Mouse (Mus musculus): ENCODE measurements around the gene Sorbs2.

Sorbs2 gene

DNA sequence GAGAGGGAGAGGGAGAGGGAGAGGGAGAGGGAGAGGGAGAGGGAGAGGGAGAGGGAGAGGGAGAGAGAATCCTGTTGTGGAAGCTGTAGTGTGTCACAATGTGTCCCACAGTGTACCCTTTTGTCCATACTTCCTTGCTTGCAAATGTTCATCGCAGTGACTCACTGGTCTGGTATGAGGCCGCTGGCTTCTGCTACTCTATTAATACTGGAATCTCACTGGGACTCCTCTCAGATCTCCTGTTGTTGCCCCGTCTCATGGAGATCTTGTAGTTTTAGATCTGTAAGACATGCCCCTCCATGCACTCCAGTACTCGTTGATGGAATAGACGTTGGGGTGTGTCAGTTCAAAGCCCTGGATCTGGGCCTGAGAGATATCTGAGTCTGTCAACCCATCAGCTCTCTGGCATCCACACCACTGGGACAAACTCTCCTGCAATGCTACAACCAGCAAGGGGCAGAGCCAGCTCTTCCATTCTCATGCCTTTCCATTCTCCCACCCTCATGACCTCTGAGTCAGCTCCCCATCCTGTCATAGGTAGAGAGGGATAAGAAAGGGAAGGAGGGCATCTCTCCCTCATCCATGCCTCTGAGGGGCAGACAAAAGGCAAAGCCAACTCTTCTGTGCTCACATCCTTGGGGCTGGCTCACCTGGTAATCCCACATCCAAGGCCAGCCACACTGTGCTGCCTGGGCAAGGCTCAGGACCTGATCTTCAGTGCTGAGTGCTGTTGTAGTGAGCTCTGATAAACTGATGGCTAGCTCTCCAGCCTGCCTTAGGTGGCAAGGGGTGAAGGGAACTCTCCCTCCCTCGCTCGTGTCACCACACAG, 72.3 kb downstream of the Sorbs2 start:
- no peak for DNase-seq

DNA sequence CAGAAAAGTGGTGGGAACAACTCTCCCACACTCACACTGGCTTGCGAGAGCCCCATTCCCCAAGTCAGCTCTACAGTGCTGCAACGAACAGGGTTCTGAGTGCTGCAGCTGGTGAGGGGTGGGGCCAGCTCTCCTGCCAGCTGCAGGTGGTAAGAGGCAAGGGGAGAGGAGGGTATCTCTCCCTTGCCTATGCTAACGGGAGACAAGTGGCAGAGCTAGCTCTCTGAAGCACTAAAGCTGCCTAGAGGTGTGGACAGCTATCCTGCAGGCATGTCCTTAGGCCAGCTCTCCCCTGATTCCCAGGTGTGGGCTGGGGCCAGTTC, 72.9 kb downstream of the Sorbs2 start:
- no peak for DNase-seq

DNA sequence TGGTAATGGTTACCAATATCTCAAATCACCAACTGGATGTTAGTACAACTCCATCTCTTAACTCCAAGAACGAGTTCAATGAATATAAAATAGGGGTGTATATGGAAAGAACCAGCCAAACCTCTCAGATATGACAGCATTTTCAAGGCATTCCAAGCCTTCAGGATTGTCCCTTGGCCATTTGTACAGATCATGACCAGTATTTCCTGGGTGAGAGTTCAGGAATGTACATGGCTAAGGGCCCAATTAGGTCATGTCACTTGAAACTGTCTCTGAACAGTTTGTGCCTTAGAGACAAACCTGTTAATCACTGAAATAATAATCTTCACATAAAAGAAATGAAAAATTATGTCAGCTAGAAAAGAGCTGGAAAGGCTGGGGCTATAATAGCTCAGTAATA, 76.3 kb downstream of the Sorbs2 start:
- no peak for DNase-seq

DNA sequence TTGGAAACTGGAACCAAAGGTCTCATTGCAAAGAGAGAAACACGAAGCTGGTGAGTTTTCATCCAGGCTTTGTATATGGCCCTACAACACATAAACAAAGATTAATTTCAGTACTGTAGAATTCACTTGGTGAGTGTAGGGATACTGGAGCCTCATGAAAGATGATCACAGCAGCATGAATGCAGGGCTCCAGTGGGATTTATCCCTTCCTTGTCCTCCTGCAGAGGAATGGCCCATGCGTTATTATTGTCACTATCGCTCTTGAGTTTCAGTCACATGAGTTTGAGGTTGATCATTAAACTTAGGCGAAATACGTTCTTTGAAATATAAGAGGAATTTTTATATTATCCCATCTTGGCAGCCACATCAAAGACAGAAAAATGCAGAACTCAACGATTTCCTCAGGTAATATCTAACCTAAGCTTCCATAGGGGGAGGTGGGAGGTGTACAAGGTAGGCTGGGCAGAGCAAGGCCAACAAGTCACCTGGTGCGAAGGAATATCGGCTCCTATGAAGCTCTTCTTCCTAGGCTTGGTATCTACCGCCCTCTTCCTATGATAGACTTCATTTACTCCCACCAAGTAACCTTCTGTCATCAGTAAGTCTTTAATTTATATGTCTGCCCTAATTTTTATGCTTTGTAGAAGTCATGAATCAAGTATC, 76.9 kb downstream of the Sorbs2 start:
- DNase-seq = no peak

DNA sequence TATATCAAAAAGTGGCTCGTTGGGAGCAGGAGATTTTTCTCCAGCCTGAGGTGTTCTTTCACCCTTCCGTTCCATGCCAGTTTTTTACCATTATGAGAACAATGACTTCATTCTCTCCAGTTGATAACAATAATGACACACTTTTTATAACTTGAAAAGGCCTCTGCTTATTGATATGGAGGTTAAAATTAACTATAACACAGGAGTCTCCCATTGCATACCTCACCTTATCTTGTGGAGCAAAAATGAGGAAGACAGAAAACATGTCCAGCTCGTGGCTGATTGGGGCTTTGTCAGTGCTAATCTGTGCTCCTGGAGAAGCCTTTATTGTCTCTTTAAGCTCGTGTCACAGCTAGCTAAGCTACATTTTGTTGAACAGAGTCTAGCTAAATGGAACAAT, 77.6 kb downstream of the Sorbs2 start:
- no peak for DNase-seq

DNA sequence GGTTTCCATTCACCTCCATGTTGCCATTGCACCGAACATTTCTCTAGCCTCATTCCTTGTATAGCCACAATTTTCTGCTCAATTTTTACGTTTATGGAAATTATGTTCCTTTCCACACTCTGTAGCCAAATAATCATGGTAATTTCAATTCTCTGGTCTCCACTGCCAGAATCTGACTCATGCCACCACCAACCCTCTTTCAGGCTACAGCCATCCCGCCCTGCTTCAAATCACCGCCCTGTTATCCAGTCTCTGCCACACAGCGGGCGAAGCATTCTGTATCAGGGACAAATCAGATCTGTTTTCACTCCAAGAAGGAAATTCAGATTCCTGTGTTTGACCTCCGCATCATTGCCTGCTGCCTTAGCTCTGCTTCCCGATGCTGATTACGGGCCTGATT, 79.4 kb downstream of the Sorbs2 start:
- DNase-seq = peak; percentile 37

DNA sequence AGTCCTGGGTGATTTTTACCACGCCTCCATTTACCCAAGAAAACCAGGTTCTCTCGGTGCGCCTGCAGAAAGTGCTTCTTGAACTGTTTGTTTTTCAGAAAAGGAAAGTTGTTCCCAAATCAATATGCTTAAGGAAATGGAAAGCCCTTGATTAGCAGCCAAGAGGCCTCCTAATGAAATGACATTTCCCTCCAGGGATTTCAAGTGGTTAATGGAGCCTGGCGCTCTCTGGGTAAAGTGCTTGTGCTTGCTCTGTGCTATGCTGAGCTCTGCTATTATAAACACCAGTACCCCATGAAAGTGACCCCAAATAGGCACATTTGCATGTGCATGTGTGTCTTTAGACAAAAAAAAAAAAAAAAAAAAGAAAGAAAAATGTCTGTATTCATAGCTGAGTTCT, 84.3 kb downstream of the Sorbs2 start:
- DNase-seq = no peak

DNA sequence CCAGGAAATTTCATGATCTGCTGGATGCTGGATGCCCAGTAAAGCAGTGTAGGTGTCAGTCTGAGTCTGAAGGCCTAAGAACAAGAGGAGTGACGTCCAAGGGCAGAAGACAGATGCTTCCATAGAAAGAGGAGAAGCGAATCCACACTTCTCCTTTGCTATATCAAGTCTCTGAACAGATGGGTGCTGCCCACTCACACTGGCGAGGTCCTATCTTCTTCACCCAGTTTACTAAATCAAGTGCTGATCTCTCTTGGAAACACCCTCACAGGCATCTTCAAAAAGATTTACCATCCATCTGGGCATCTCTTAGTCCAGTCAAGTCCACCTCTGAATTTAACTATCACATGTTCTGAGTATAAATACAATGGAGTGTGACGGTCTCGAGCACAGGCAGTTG, 86.1 kb downstream of the Sorbs2 start:
- peak; percentile 78 for DNase-seq

DNA sequence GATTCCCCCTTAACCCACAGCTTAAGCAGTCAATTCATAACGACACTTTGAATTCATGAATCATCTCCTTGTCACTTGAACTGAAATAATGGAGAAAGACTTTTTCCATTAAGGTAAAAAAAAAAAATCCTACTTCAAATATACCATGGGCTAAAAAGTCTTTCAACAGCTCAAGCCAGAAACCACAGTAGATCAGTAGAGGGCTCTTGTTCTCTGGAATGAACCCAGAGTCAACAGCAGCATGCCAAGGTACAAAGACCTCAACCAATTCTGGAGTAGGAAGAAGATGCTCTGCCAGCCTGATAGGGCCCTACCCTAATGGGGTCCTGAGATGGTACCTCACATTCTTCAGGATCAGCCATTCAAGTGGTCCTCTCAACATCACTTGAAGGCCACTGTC, 88.4 kb downstream of the Sorbs2 start:
- no peak for DNase-seq

DNA sequence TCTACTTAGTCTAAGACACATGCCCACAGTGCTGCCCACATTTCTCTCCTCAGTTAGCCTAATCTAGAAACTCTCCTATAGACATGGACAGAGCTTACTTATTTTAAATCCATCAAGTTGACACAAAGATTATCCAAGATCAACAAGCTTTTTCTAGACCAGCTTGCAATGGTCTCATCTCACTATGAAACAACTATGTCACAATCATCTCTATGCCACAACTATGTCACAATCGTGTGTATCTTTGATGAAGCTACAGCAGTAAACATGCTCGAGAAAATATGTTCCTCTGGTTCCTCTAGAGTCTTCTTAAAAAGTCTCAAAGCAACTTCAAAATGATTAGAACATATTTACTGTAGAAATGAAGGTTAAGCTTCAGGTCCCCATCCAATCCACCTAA, 89.0 kb downstream of the Sorbs2 start:
- no peak for DNase-seq

DNA sequence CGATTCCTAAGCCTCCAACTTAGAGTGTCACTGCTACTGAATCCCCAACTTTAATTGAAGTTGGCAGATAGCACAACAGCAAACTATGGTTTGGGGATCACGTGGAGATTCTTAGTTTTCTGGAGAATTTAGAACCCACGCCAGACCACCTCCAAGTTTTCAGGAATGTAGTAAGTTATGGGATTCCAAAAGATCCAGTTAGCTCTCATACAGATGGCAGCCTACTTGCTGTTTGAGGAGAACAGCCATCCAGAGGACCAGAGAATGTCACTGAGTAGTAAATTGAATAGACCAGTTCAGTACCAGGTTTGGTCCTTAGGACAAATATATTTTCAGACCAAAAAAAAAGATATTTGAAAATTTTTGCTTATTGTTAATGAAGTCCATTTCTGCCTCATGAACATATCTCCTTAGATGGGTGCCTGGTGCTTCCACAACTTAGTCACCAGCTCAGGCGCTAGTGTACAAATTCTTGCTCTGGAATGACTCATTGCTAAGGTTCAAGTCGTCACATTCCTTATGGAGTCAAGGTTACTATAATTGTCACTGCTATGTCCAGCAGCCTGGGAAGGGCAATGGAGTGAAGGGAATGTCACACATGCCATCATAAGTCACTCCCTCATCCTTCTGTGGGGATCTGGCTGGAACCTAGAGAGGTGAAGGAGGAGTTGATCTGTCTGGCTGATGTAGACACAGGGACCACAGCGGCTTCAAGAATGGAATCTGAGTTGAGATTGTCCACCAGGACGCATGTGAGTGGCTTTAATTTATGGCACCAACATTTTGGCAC, 90.2 kb downstream of the Sorbs2 start:
- DNase-seq = no peak

DNA sequence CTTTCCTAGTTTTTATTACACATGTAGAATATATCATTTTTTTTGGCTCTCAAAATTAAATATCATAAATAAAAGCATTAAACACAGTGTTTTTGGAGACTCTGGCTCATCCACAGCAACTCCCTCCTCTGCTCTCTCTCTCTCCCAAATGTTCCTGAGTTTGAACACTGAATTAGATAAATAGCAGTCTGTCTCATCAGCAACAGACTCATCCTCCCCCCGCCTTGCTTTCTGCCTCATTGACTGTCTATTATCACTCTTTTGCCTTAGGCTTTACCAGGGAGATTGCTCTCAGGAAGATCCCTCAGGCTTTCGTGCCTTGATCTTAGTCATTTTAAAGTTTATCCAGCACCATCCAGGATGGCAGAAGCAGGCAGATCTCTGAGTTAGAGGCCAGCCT, 91.3 kb downstream of the Sorbs2 start:
- no peak for DNase-seq

DNA sequence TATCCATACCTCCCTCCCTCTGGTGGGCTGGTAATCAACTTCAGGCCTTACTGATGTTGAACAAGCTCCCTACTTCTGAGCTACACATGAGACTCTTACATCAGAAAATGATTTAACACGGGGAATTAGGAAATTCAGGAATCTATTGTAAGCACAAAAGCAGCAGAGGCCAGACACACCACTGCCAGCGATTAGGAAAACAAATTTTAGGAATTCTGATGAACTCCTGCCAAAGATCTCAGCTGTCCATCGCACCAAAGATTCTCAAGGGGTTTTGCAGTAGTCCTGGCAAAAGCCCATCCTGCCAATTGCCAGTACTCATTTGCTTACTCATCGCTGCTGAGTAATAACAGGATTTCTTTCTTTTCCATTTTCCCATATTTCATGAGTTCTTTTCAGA, 94.4 kb downstream of the Sorbs2 start:
- DNase-seq = no peak

DNA sequence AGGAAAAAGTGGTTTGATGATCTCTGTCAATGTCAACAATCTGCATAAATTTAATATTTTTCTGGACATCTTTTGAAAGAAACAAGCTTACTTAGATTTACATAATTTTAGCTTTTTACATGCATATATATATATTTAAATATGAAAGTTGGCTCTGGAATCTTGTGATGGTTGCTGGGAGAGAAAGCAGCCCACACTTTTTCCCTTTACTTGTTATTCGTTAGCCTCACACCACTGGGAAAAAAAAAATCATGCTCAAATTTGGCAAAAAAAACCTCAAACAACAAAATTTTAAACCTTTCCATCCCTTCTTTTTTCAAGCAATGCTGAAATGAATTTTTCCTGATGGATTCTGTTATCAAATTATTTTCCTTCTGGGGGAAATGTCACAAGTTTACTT, 97.8 kb downstream of the Sorbs2 start:
- DNase-seq = no peak

DNA sequence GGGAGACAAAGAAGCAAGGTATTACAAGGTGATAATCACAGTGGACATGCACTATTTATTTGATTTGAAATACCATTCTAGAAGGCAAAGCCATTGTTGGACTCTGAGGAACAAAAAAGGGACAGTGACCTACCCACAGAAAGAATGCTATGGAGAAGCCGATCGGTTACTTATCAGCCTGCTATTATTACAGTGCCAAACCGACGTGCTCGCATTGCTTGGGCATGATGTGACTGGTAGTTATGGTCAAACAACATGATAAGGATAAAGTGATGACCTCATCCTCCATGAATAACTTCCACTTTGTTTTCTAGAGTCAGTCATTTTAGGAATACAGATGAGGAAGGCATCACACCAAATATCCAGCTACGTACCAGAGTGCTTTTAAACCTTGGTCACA, 99.4 kb downstream of the Sorbs2 start:
- no peak for DNase-seq

DNA sequence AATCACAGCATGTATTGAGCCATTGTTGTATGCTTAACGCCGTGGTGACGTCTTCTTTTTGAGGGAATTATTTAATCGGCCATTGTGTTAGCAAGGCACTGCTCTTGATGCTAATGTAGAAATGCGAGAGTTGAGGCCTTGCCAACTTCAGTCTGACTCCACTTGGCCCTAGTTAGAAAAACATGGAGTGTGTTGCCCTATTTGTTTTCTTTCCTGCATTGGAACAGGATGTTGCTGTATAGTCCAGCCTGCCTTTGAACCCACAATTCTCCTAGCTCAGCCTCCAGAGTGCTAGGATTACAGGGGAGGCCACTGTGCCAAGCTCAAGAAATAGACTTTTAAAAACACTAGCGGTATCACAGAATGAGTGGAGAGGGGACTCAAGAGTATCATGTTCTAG, 100.8 kb downstream of the Sorbs2 start:
- DNase-seq = no peak

DNA sequence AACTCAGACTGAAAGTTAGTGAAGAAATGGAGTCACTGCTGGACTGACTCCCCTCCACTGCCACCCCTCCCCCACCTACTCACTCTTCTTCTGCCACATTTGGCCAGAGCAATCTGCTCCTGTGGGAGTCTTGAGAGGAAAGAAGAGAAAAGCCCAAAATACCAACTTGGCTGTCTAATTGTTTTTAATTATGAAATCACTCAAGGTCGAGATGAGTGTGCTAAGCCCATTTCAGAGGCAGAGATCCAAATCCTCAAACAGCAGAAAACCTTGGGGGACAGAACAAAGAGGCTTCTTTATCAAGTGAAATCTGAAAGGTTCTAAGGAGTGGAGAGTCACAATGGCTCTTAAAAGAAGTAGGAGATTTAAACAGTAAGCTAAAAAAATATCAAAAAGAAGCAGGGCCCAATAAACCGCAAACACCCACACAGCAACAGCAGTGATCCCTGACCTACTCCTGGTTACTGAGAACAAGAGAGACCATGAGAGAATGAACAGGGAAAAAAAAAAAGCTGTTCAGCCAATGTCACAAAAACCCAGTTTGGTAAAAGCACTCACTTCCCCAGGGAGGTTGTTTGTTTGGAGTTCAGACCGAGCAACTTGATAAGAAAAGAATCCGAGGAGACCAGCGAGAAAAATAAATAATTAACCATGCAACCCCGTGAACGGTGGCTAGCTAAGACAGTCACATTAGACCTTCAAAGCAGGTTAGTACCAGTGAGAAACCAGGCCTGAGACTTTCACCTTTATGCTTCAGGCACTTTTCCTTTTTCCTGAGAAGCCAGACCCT, 103.0 kb downstream of the Sorbs2 start:
- DNase-seq = no peak

DNA sequence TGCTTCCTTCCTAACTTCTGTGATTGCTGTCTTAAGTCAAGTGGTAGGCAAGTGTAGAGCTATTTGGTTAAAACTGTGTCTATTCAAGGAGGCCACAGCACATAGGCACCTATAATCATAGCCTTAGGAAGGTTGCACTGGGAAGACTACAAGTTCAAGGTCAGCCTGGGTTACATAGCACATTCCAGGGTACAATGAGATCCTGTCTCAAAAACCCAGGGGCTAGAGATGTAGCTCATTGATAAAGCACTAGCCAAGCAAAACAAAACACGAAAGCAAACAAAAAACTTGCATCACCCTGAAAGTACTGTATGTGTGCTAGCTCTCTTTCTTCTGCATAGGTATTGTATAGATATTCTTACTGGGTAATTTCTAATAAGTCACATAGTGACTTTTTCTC, 103.7 kb downstream of the Sorbs2 start:
- no peak for DNase-seq

DNA sequence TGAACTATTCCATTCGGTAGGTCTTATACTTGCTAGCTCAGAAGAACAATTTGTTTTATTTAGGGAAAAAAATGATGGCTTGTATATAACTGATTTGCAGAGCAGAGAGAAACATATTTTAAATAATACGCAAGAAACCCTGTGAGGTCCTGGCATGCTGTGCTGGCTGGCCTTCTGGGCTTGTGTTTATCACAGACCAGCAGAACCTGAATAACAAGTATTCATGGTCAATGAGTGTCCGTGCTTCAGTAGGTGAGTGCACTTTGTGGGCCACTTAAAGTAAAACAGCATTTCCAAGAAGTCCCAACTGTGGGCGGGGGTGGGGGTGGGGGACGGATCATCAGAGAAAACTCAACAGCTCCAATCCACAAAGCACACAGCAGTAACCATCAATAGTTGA, 107.0 kb downstream of the Sorbs2 start:
- no peak for DNase-seq

DNA sequence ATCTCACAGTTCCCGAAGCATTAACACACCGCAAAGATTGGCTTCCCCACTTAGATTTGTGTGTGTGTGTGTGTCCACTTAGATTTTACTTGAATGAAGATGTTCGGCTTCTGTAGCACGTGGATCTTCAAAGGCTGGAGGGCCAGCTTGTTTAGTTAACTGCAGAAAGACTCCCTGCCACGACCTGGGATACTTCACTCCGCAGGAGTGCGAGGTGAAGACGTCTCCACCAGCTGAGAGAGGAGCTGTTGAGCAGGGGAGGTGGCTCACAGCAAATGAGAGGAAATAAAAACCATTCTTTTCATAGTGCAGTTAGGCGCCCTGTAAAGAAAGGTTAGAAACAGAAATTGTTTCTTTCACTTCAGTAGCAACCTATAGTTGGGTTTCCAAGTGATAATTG, 107.5 kb downstream of the Sorbs2 start:
- no peak for DNase-seq

DNA sequence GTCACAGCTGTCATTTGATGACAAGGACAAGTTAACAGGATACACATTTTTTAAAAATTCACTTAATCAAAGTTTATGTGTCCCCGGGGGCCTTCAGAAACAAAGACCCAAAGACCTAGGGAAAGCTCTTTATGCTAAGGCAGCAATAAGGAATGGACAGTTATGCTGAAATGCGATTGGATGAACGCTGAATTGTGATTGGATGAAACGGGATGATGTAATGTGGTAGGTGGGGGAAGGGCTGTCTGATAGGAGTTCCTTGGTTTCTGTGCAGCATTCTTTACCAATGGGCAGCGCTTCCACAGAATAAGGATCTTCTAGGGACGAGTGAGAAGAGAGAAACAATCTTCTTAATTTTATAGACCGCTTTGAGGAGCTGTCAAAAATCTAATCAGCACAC, 108.0 kb downstream of the Sorbs2 start:
- no peak for DNase-seq

DNA sequence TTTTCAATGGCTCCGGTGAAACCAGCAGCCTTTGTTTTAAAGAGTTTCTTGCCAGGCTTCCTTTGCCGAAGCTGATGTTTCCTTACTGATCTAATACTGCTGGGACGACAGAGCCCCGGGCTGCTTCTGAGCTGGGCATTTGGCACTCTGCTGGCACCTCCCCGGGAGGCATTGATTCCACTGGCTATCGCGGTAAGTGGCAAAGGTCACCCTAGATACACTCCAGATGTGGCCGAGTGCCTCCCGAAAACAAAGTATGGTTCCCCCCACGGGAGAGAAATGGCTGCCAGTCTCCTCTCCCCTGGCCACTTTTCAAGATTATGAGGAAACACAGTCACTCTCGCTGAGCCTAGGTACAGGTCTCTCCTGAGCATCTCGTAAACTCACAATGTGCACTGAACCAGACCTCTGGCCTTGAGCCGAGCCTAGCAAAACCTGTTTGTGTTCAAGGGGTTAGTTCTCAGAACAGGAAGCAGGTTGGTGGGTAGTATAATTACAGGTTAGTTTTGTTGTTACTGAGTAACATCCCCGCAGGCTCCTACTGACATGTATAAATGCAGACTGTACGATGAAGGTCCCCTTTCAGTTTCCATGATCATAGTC, 114.1 kb downstream of the Sorbs2 start:
- DNase-seq = no peak

DNA sequence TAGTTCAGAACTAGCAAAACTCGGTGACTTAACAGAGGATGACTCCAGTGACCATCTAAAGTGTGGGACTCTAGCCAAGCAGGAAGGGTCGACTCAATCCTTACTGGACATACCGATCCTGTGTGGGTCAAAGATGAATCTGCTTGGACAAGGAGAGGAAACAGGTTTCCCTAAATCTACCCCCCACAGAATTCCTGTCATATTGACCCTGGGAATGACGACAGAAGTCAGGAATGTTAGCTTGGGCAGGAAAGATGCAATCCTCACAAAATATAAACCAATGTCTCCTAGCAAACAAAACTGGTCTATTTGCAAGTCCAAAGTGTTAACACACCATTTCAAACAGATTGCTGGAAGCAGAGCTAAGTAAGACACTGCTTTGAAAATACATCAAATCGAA, 118.8 kb downstream of the Sorbs2 start:
- no peak for DNase-seq

Measured in right cerebral cortex, postnatal 25 days (tissue).